Mouse (Mus musculus): ENCODE data around the gene Atp10b. TPM values are rescaled to one million over a fixed set of nuclear protein-coding genes. Genes with fewer than 3 reads are reported as not detected.

Gene Atp10b
- polyA plus RNA-seq, 1 experiment, result 0.31 TPM

GRCm38 (mm10) chr11:43230231-43230630, 80.6 kb downstream of the Atp10b start:
- H3K4me1 ChIP-seq (replicated peaks; ENCODE audit: control insufficient read depth, insufficient read depth, low read length), result no peaks in the 10 kb centered on the region
- H3K27ac ChIP-seq (ENCODE audit: control insufficient read depth, insufficient read depth, low read length), result no peak overlapping the region
- H3K27me3 ChIP-seq (ENCODE audit: control insufficient read depth, insufficient read depth, low read length), result no peaks in the 10 kb centered on the region
- 96% methylated on average over 6 of the region's 6 CpGs for WGBS
- no peak for DNase-seq
- no peak for TF ChIP-seq CTCF (IDR thresholded peaks at IDR 0.05; ENCODE audit: borderline replicate concordance, control insufficient read depth, extremely low read depth, insufficient read depth, low read length, poor library complexity)
- no peak for TF ChIP-seq POLR2A (IDR thresholded peaks at IDR 0.05; ENCODE audit: control insufficient read depth, extremely low read depth, insufficient read depth, low read length, poor library complexity)
- no peaks in the 10 kb centered on the region for H3K36me3 ChIP-seq (ENCODE audit: control insufficient read depth, insufficient read depth, low read length)
- H3K4me3 ChIP-seq (ENCODE audit: control insufficient read depth, insufficient read depth, low read length), result no peak overlapping the region

- Histone ChIP-seq H3K27me3 (ENCODE audit: control insufficient read depth, insufficient read depth, low read length) (no peaks in the 10 kb centered on the region), H3K4me3 (ENCODE audit: control insufficient read depth, insufficient read depth, low read length) (no peak overlapping the region), H3K4me1 (replicated peaks; ENCODE audit: control insufficient read depth, insufficient read depth, low read length) (no peaks in the 10 kb centered on the region), H3K36me3 (ENCODE audit: control insufficient read depth, insufficient read depth, low read length) (no peaks in the 10 kb centered on the region), H3K27ac (ENCODE audit: control insufficient read depth, insufficient read depth, low read length) (no peak overlapping the region)
- 88% methylated on average over 7 of the region's 7 CpGs for WGBS
- TF ChIP-seq CTCF (IDR thresholded peaks at IDR 0.05; ENCODE audit: borderline replicate concordance, control insufficient read depth, extremely low read depth, insufficient read depth, low read length, poor library complexity) (no peak), POLR2A (IDR thresholded peaks at IDR 0.05; ENCODE audit: control insufficient read depth, extremely low read depth, insufficient read depth, low read length, poor library complexity) (no peak)
- no peak for DNase-seq
These were observed 82.4 kb downstream of the Atp10b start for GRCm38 (mm10) chr11:43232073-43232472.

GRCm38 (mm10) chr11:43236360-43237039, 86.8 kb downstream of the Atp10b start:
- no peak overlapping the region for H3K4me3 ChIP-seq (ENCODE audit: control insufficient read depth, insufficient read depth, low read length)
- no peak overlapping the region for H3K27ac ChIP-seq (ENCODE audit: control insufficient read depth, insufficient read depth, low read length)
- WGBS, result 86% methylated on average over 8 of the region's 8 CpGs
- TF ChIP-seq CTCF (IDR thresholded peaks at IDR 0.05; ENCODE audit: borderline replicate concordance, control insufficient read depth, extremely low read depth, insufficient read depth, low read length, poor library complexity), result no peak
- no peak for TF ChIP-seq POLR2A (IDR thresholded peaks at IDR 0.05; ENCODE audit: control insufficient read depth, extremely low read depth, insufficient read depth, low read length, poor library complexity)
- DNase-seq, result no peak
- no peaks in the 10 kb centered on the region for H3K36me3 ChIP-seq (ENCODE audit: control insufficient read depth, insufficient read depth, low read length)
- H3K4me1 ChIP-seq (replicated peaks; ENCODE audit: control insufficient read depth, insufficient read depth, low read length), result no peaks in the 10 kb centered on the region
- H3K27me3 ChIP-seq (ENCODE audit: control insufficient read depth, insufficient read depth, low read length), result no peaks in the 10 kb centered on the region

- H3K27me3 ChIP-seq (ENCODE audit: control insufficient read depth, insufficient read depth, low read length), result no peaks in the 10 kb centered on the region
- 96% methylated on average over 8 of the region's 8 CpGs for WGBS
- no peaks in the 10 kb centered on the region for H3K4me1 ChIP-seq (replicated peaks; ENCODE audit: control insufficient read depth, insufficient read depth, low read length)
- TF ChIP-seq CTCF (IDR thresholded peaks at IDR 0.05; ENCODE audit: borderline replicate concordance, control insufficient read depth, extremely low read depth, insufficient read depth, low read length, poor library complexity) (no peak), POLR2A (IDR thresholded peaks at IDR 0.05; ENCODE audit: control insufficient read depth, extremely low read depth, insufficient read depth, low read length, poor library complexity) (no peak)
- H3K36me3 ChIP-seq (ENCODE audit: control insufficient read depth, insufficient read depth, low read length), result no peaks in the 10 kb centered on the region
- no peak overlapping the region for H3K4me3 ChIP-seq (ENCODE audit: control insufficient read depth, insufficient read depth, low read length)
- H3K27ac ChIP-seq (ENCODE audit: control insufficient read depth, insufficient read depth, low read length), result no peak overlapping the region
- DNase-seq, result no peak
These were observed 90.1 kb downstream of the Atp10b start for GRCm38 (mm10) chr11:43239804-43240203.

- no peaks in the 10 kb centered on the region for H3K4me1 ChIP-seq (replicated peaks; ENCODE audit: control insufficient read depth, insufficient read depth, low read length)
- H3K4me3 ChIP-seq (ENCODE audit: control insufficient read depth, insufficient read depth, low read length), result no peak overlapping the region
- H3K36me3 ChIP-seq (ENCODE audit: control insufficient read depth, insufficient read depth, low read length), result no peaks in the 10 kb centered on the region
- TF ChIP-seq POLR2A (IDR thresholded peaks at IDR 0.05; ENCODE audit: control insufficient read depth, extremely low read depth, insufficient read depth, low read length, poor library complexity), result no peak
- no peak for TF ChIP-seq CTCF (IDR thresholded peaks at IDR 0.05; ENCODE audit: borderline replicate concordance, control insufficient read depth, extremely low read depth, insufficient read depth, low read length, poor library complexity)
- DNase-seq, result no peak
- 76% methylated on average over 6 of the region's 6 CpGs for WGBS
- H3K27ac ChIP-seq (ENCODE audit: control insufficient read depth, insufficient read depth, low read length), result no peak overlapping the region
- H3K27me3 ChIP-seq (ENCODE audit: control insufficient read depth, insufficient read depth, low read length), result no peaks in the 10 kb centered on the region
These were observed 103.4 kb downstream of the Atp10b start for GRCm38 (mm10) chr11:43253034-43253433.

GRCm38 (mm10) chr11:43255262-43255661, 105.6 kb downstream of the Atp10b start:
- H3K36me3 ChIP-seq (ENCODE audit: control insufficient read depth, insufficient read depth, low read length), result no peaks in the 10 kb centered on the region

More at GRCm38 (mm10) chr11:43255262-43255661, 105.6 kb downstream of the Atp10b start:
- Histone ChIP-seq H3K4me1 (replicated peaks; ENCODE audit: control insufficient read depth, insufficient read depth, low read length) (no peaks in the 10 kb centered on the region), H3K27me3 (ENCODE audit: control insufficient read depth, insufficient read depth, low read length) (no peaks in the 10 kb centered on the region), H3K4me3 (ENCODE audit: control insufficient read depth, insufficient read depth, low read length) (no peak overlapping the region), H3K27ac (ENCODE audit: control insufficient read depth, insufficient read depth, low read length) (no peak overlapping the region)
- DNase-seq, result no peak
- WGBS, result 93% methylated on average over 4 of the region's 4 CpGs
- TF ChIP-seq CTCF (IDR thresholded peaks at IDR 0.05; ENCODE audit: borderline replicate concordance, control insufficient read depth, extremely low read depth, insufficient read depth, low read length, poor library complexity) (no peak), POLR2A (IDR thresholded peaks at IDR 0.05; ENCODE audit: control insufficient read depth, extremely low read depth, insufficient read depth, low read length, poor library complexity) (no peak)

Measured in thymus, adult 2 months (tissue).